Mouse (Mus musculus): ENCODE results near the gene Cmip. TPM values are rescaled to one million over a fixed set of nuclear protein-coding genes. Genes with fewer than 3 reads are reported as not detected.

The Cmip gene
- polyA plus RNA-seq, 1 experiment from 2014 or later = 21.6 TPM

GRCm38 (mm10) chr8:117306756-117307155 is 49.9 kb downstream of the Cmip start:
- H3K36me3 ChIP-seq (ENCODE audit: control insufficient read depth, insufficient read depth, low read length) = no peaks in the 10 kb centered on the region
- no peak overlapping the region for H3K9ac ChIP-seq (replicated peaks; ENCODE audit: low read depth, low read length)
- H3K27ac ChIP-seq (ENCODE audit: low read length) = no peak overlapping the region
- H3K4me2 ChIP-seq (replicated peaks; ENCODE audit: low read depth, low read length) = no peak overlapping the region
- peaks cover 41% of the 10 kb centered on the region for H3K4me1 ChIP-seq (ENCODE audit: control insufficient read depth, insufficient read depth, low read length)
- 90% methylated on average over 7 of the region's 7 CpGs for WGBS
- no peaks in the 10 kb centered on the region for H3K27me3 ChIP-seq (ENCODE audit: control insufficient read depth, insufficient read depth, low read length)
- H3K9me3 ChIP-seq (ENCODE audit: control insufficient read depth, low read depth, low read length) = no peaks in the 10 kb centered on the region
- no peak for ATAC-seq (ENCODE audit: insufficient number of reproducible peaks, insufficient read depth, low FRiP score, low read depth)
- H3K4me3 ChIP-seq (ENCODE audit: low read depth, low read length) = no peak overlapping the region

GRCm38 (mm10) chr8:117307221-117307620 is 50.4 kb downstream of the Cmip start:
- no peak overlapping the region for H3K4me3 ChIP-seq (ENCODE audit: low read depth, low read length)
- H3K4me1 ChIP-seq (ENCODE audit: control insufficient read depth, insufficient read depth, low read length) = peaks cover 36% of the 10 kb centered on the region
- ATAC-seq (ENCODE audit: insufficient number of reproducible peaks, insufficient read depth, low FRiP score, low read depth) = no peak
- WGBS = 85% methylated on average over 8 of the region's 8 CpGs
- H3K4me2 ChIP-seq (replicated peaks; ENCODE audit: low read depth, low read length) = no peak overlapping the region
- H3K9ac ChIP-seq (replicated peaks; ENCODE audit: low read depth, low read length) = no peak overlapping the region
- no peak overlapping the region for H3K27ac ChIP-seq (ENCODE audit: low read length)
- no peaks in the 10 kb centered on the region for H3K27me3 ChIP-seq (ENCODE audit: control insufficient read depth, insufficient read depth, low read length)
- no peaks in the 10 kb centered on the region for H3K9me3 ChIP-seq (ENCODE audit: control insufficient read depth, low read depth, low read length)
- no peaks in the 10 kb centered on the region for H3K36me3 ChIP-seq (ENCODE audit: control insufficient read depth, insufficient read depth, low read length)

GRCm38 (mm10) chr8:117308303-117309095 is 51.6 kb downstream of the Cmip start:
- Histone ChIP-seq H3K27ac (ENCODE audit: low read length) (no peak overlapping the region; the same call in 1 of the 2 replicates), H3K9me3 (ENCODE audit: control insufficient read depth, low read depth, low read length) (no peaks in the 10 kb centered on the region), H3K9ac (replicated peaks; ENCODE audit: low read depth, low read length) (no peak overlapping the region), H3K36me3 (ENCODE audit: control insufficient read depth, insufficient read depth, low read length) (no peaks in the 10 kb centered on the region), H3K27me3 (ENCODE audit: control insufficient read depth, insufficient read depth, low read length) (no peaks in the 10 kb centered on the region), H3K4me2 (replicated peaks; ENCODE audit: low read depth, low read length) (no peak overlapping the region), H3K4me1 (ENCODE audit: control insufficient read depth, insufficient read depth, low read length) (peaks cover 31% of the 10 kb centered on the region), H3K4me3 (ENCODE audit: low read depth, low read length) (no peak overlapping the region)
- ATAC-seq (ENCODE audit: insufficient number of reproducible peaks, insufficient read depth, low FRiP score, low read depth) = no peak
- WGBS = 73% methylated on average over 13 of the region's 13 CpGs

GRCm38 (mm10) chr8:117309653-117310274 is 52.9 kb downstream of the Cmip start:
- no peak for ATAC-seq (ENCODE audit: insufficient number of reproducible peaks, insufficient read depth, low FRiP score, low read depth)
- H3K27ac ChIP-seq (ENCODE audit: low read length) = no peak overlapping the region

GRCm38 (mm10) chr8:117310961-117311561 is 54.2 kb downstream of the Cmip start:
- Histone ChIP-seq H3K9ac (replicated peaks; ENCODE audit: low read depth, low read length) (no peak overlapping the region), H3K27me3 (ENCODE audit: control insufficient read depth, insufficient read depth, low read length) (no peaks in the 10 kb centered on the region), H3K36me3 (ENCODE audit: control insufficient read depth, insufficient read depth, low read length) (no peaks in the 10 kb centered on the region), H3K9me3 (ENCODE audit: control insufficient read depth, low read depth, low read length) (no peaks in the 10 kb centered on the region), H3K4me3 (ENCODE audit: low read depth, low read length) (no peak overlapping the region), H3K4me1 (ENCODE audit: control insufficient read depth, insufficient read depth, low read length) (peaks cover 38% of the 10 kb centered on the region), H3K4me2 (replicated peaks; ENCODE audit: low read depth, low read length) (no peak overlapping the region), H3K27ac (ENCODE audit: low read length) (no peak overlapping the region)
- no peak for ATAC-seq (ENCODE audit: insufficient number of reproducible peaks, insufficient read depth, low FRiP score, low read depth)
- WGBS = 78% methylated on average over 8 of the region's 8 CpGs

More at GRCm38 (mm10) chr8:117309653-117310274, 52.9 kb downstream of the Cmip start:
- Histone ChIP-seq H3K4me3 (ENCODE audit: low read depth, low read length) (no peak overlapping the region), H3K4me2 (replicated peaks; ENCODE audit: low read depth, low read length) (no peak overlapping the region), H3K27me3 (ENCODE audit: control insufficient read depth, insufficient read depth, low read length) (no peaks in the 10 kb centered on the region), H3K9ac (replicated peaks; ENCODE audit: low read depth, low read length) (no peak overlapping the region), H3K4me1 (ENCODE audit: control insufficient read depth, insufficient read depth, low read length) (peaks cover 35% of the 10 kb centered on the region), H3K9me3 (ENCODE audit: control insufficient read depth, low read depth, low read length) (no peaks in the 10 kb centered on the region), H3K36me3 (ENCODE audit: control insufficient read depth, insufficient read depth, low read length) (no peaks in the 10 kb centered on the region)
- 65% methylated on average over 12 of the region's 12 CpGs for WGBS

- Histone ChIP-seq H3K9me3 (ENCODE audit: control insufficient read depth, low read depth, low read length) (no peaks in the 10 kb centered on the region), H3K27me3 (ENCODE audit: control insufficient read depth, insufficient read depth, low read length) (no peaks in the 10 kb centered on the region), H3K4me3 (ENCODE audit: low read depth, low read length) (no peak overlapping the region), H3K36me3 (ENCODE audit: control insufficient read depth, insufficient read depth, low read length) (no peaks in the 10 kb centered on the region; the same call in 1 of the 2 replicates), H3K4me1 (ENCODE audit: control insufficient read depth, insufficient read depth, low read length) (peaks cover 23% of the 10 kb centered on the region), H3K27ac (ENCODE audit: low read length) (peak overlapping the region; percentile 66; the same call in 1 of the 2 replicates), H3K4me2 (replicated peaks; ENCODE audit: low read depth, low read length) (no peak overlapping the region), H3K9ac (replicated peaks; ENCODE audit: low read depth, low read length) (no peak overlapping the region)
- WGBS = 8% methylated on average over 8 of the region's 8 CpGs
- ATAC-seq (ENCODE audit: insufficient number of reproducible peaks, insufficient read depth, low FRiP score, low read depth) = peak; percentile 68; the same call in 1 of the 2 replicates
These were observed 57.6 kb downstream of the Cmip start for GRCm38 (mm10) chr8:117314308-117314953.

- H3K4me1 ChIP-seq (ENCODE audit: control insufficient read depth, insufficient read depth, low read length) = peaks cover 19% of the 10 kb centered on the region
- H3K36me3 ChIP-seq (ENCODE audit: control insufficient read depth, insufficient read depth, low read length) = no peaks in the 10 kb centered on the region; the same call in 1 of the 2 replicates
- H3K9ac ChIP-seq (replicated peaks; ENCODE audit: low read depth, low read length) = no peak overlapping the region
- no peak overlapping the region for H3K27ac ChIP-seq (ENCODE audit: low read length)
- H3K4me2 ChIP-seq (replicated peaks; ENCODE audit: low read depth, low read length) = no peak overlapping the region
- H3K27me3 ChIP-seq (ENCODE audit: control insufficient read depth, insufficient read depth, low read length) = no peaks in the 10 kb centered on the region
- WGBS = 85% methylated on average over 16 of the region's 16 CpGs
- no peak for ATAC-seq (ENCODE audit: insufficient number of reproducible peaks, insufficient read depth, low FRiP score, low read depth)
- no peak overlapping the region for H3K4me3 ChIP-seq (ENCODE audit: low read depth, low read length)
- H3K9me3 ChIP-seq (ENCODE audit: control insufficient read depth, low read depth, low read length) = no peaks in the 10 kb centered on the region
These were observed 58.9 kb downstream of the Cmip start for GRCm38 (mm10) chr8:117315727-117316126.

- H3K4me3 ChIP-seq (ENCODE audit: low read depth, low read length) = no peak overlapping the region
- ATAC-seq (ENCODE audit: insufficient number of reproducible peaks, insufficient read depth, low FRiP score, low read depth) = no peak
- H3K36me3 ChIP-seq (ENCODE audit: control insufficient read depth, insufficient read depth, low read length) = no peaks in the 10 kb centered on the region; the same call in 1 of the 2 replicates
- WGBS = 82% methylated on average over 8 of the region's 8 CpGs
- no peak overlapping the region for H3K27ac ChIP-seq (ENCODE audit: low read length)
- H3K4me2 ChIP-seq (replicated peaks; ENCODE audit: low read depth, low read length) = no peak overlapping the region
- no peaks in the 10 kb centered on the region for H3K27me3 ChIP-seq (ENCODE audit: control insufficient read depth, insufficient read depth, low read length)
- no peaks in the 10 kb centered on the region for H3K9me3 ChIP-seq (ENCODE audit: control insufficient read depth, low read depth, low read length)
- H3K9ac ChIP-seq (replicated peaks; ENCODE audit: low read depth, low read length) = no peak overlapping the region
- peaks cover 19% of the 10 kb centered on the region for H3K4me1 ChIP-seq (ENCODE audit: control insufficient read depth, insufficient read depth, low read length)
These were observed 60.6 kb downstream of the Cmip start for GRCm38 (mm10) chr8:117317478-117317877.

Measured in stomach, embryonic 14.5 days (tissue).